Mouse (Mus musculus) embryonic facial prominence, embryonic 14.5 days (tissue): ENCODE measurements around the gene Zfp146. TPM values are rescaled to one million over a fixed set of nuclear protein-coding genes. Genes with fewer than 3 reads are reported as not detected.
A peak's percentile ranks its signal among the peaks of the same experiment; 100 is the strongest.

Source experiments
- ATAC-seq: fragments of 200-750 bp; cut with Nextera tagmentation; 2 replicates; pipeline ENCODE4 v1.8.0; 2017; ENCODE audit warnings: low read depth, moderate number of reproducible peaks, moderate TSS enrichment
- DNase-seq: peaks from one replicate; pipeline ENCODE4 v3.0.0-alpha.2; 2015; ENCODE audit warnings: low spot score
- H3K27ac ChIP-seq: fragments of 300-500 bp; sonication (generic); replicated peaks from 2 replicates; pipeline ENCODE4 v1.5.1; 2014; ENCODE audit warnings: low read depth, mild to moderate bottlenecking, low read length, moderate library complexity
- H3K27me3 ChIP-seq: fragments of 300-500 bp; sonication (generic); replicated peaks from 2 replicates; pipeline ENCODE4 v1.6.1; 2014; ENCODE audit warnings: low read length; ENCODE audit not compliant: control insufficient read depth, insufficient read depth
- H3K36me3 ChIP-seq: fragments of 300-500 bp; sonication (generic); 2 replicates; pipeline ENCODE4 v1.6.1; 2014; ENCODE audit warnings: low read length, mixed read lengths; ENCODE audit not compliant: control insufficient read depth, insufficient read depth
- H3K4me1 ChIP-seq: fragments of 300-500 bp; sonication (generic); 2 replicates; pipeline ENCODE4 v1.6.1; 2014; ENCODE audit warnings: antibody characterized with exemption, low read length; ENCODE audit not compliant: control insufficient read depth, insufficient read depth
- H3K4me2 ChIP-seq: fragments of 300-500 bp; sonication (generic); 2 replicates; pipeline ENCODE4 v1.6.1; 2014; ENCODE audit warnings: low read depth, mild to moderate bottlenecking, low read length, moderate library complexity, mixed read lengths
- H3K4me3 ChIP-seq: fragments of 300-500 bp; sonication (generic); 2 replicates; pipeline ENCODE4 v1.5.1; 2014; ENCODE audit warnings: low read depth, mild to moderate bottlenecking, low read length
- H3K9ac ChIP-seq: fragments of 300-500 bp; sonication (generic); 2 replicates; pipeline ENCODE4 v1.6.1; 2014; ENCODE audit warnings: low read depth, mild to moderate bottlenecking, low read length, moderate library complexity, mixed read lengths
- H3K9me3 ChIP-seq: fragments of 300-500 bp; sonication (generic); 2 replicates; pipeline ENCODE4 v1.6.1; 2016; ENCODE audit warnings: low read length; ENCODE audit not compliant: control insufficient read depth
- WGBS: fragments of 180-500 bp; shearing (Covaris S2); extraction: QIAGEN DNeasy Blood & Tissue Kit; methylation state at CpG from one replicate; pipeline ENCODE4 v1.1.7; 2014; 5-methylcytosine and 5-hydroxymethylcytosine counted together
- polyA plus RNA-seq: library from polyadenylated mRNA; unstranded; fragments of >200 nt; fragmentation: Nextera tagmentation; extraction: Ambion mirVana; gene quantifications from 2 replicates; pipeline ENCODE4 v1.2.1, GENCODE M21; 2014

Gene Zfp146
- polyA plus RNA-seq, 1 experiment from 2014 or later: 18.1 TPM

DNA sequence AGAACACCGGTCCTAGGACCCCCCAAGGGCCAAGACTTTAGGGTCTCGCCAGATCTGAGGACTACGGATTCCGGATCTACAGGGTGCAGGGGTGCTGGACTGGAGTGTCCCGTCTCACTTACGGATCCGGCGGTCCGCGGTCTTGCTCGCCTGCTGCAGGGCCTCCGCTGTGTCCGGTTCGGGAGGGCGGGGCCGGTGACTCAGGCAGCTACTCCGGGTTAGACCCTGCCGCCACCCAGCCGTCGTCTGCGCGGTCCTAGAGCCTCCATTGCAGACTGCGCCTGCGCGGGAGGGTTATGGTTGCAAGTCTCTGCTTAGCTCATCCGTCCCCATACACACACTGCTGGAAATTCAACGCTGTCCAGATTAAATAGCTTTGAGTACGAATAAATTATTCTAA is 25.3 kb upstream of the Zfp146 start:
- Histone ChIP-seq H3K4me3 (peak overlapping the region; percentile 78), H3K4me2 (peak overlapping the region; percentile 69), H3K4me1 (peaks cover 12% of the 10 kb centered on the region), H3K9ac (peak overlapping the region; percentile 86), H3K9me3 (no peaks in the 10 kb centered on the region), H3K27me3 (no peaks in the 10 kb centered on the region), H3K36me3 (peaks cover 28% of the 10 kb centered on the region), H3K27ac (peak overlapping the region; percentile 89)
- ATAC-seq (peak; percentile 93), DNase-seq (peak; percentile 97)
- 0% methylated on average over 26 of the region's 28 CpGs for WGBS

DNA sequence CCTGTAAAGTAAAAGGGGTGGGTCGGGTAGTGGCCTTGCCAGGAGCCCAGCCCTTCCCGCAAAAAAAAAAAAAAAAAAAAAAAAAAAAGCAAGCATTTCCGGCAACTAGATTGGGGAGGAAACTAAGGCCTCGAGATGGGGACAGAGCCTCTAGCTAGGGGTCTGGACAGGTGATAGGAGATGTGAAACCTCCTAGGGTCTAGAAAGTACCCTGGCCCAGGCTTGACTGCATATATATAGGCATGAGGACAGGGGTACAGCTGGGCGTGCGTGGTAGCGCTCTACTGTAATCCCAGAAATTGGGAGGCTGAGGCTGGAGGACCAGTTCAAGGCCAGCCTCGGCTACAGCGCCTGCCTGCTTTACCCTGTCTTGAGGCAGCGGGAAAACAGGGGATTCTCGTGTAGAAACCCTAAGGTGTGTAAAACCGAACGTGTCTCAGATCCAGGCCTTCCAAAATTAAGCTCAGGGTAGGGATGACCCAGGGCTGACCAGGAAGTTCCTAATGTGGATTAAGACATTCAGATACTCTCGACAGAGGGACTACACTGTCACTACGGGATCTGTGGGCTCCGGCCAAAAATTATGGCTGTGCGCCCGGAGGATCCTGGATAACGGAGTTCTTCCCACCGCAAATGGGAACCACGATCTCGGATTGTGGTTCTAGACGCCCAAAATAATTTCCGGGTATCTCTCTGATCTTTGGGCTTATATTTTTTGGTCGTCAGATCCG is 24.7 kb upstream of the Zfp146 start:
- under 1% methylated on average over 26 of the region's 26 CpGs for WGBS
- Histone ChIP-seq H3K36me3 (peaks cover 32% of the 10 kb centered on the region), H3K4me2 (peak overlapping the region; percentile 69), H3K9me3 (no peaks in the 10 kb centered on the region), H3K27me3 (no peaks in the 10 kb centered on the region), H3K4me1 (peaks cover 12% of the 10 kb centered on the region), H3K27ac (peak overlapping the region; percentile 89), H3K4me3 (peak overlapping the region; percentile 78), H3K9ac (peak overlapping the region; percentile 86)
- DNase-seq (no peak), ATAC-seq (peak; percentile 3; the same call in 1 of the 2 replicates)

DNA sequence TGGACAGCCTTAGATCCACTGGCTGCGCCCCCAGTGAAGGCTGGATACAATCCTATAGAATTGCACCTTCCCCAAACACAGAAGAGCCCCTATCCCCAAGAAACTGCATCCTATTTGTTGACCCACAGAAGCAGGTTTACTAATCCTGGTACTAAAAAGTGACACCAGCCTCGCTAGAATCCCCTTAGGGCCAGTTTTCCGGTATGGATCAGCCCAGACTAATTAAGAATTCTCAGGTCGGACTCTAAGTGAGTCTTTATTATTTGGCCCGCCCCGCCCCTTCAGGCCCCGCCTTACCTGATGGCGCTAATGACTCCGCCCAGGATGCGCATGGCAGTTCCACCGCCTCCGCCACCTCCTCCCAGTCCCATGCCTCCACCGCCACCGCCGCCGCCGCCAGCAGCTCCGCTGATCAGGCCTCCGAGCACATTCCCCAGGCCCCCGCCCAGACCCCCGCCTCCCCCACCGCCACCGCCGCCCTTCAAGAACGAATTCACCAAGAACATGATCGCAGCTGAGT is 24.1 kb upstream of the Zfp146 start:
- peak; percentile 64 for ATAC-seq
- peak overlapping the region; percentile 89 for H3K27ac ChIP-seq

DNA sequence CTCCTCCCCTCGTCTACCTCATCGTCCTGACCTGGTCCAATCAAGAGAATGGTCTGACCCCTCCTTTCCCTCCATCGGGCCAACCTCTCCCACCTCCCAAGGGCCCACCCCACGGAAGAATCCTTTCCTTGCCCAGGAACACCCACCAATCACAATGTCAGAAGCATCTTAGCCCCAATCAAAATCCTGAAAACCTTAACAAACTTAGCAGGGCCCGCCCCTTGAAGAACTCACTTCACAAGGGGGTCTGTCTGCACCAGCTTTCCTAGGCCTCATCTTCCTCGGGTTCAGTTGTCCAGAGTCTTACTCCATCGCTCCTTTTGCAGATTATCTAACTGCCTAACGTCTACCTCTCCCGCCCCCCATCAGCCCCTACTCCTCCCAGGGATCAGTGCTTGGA is 23.5 kb upstream of the Zfp146 start:
- no peaks in the 10 kb centered on the region for H3K9me3 ChIP-seq
- H3K27ac ChIP-seq: no peak overlapping the region; the same call in 1 of the 2 replicates
- no peaks in the 10 kb centered on the region for H3K27me3 ChIP-seq
- H3K4me2 ChIP-seq: peak overlapping the region; percentile 69
- DNase-seq (peak; percentile 56), ATAC-seq (0 out of 2 replicates have a peak, but pooled peaks have one; percentile 17)
- peak overlapping the region; percentile 78 for H3K4me3 ChIP-seq
- peak overlapping the region; percentile 86 for H3K9ac ChIP-seq
- peaks cover 12% of the 10 kb centered on the region for H3K4me1 ChIP-seq
- 13% methylated on average over 9 of the region's 9 CpGs for WGBS
- H3K36me3 ChIP-seq: peaks cover 45% of the 10 kb centered on the region

More for the DNA sequence above, 24.1 kb upstream of the Zfp146 start:
- DNase-seq: peak; percentile 88
- Histone ChIP-seq H3K36me3 (peaks cover 38% of the 10 kb centered on the region), H3K9me3 (no peaks in the 10 kb centered on the region), H3K9ac (peak overlapping the region; percentile 86), H3K4me2 (peak overlapping the region; percentile 69), H3K4me1 (peaks cover 12% of the 10 kb centered on the region), H3K27me3 (no peaks in the 10 kb centered on the region), H3K4me3 (peak overlapping the region; percentile 78)
- 1% methylated on average over 20 of the region's 26 CpGs for WGBS

DNA sequence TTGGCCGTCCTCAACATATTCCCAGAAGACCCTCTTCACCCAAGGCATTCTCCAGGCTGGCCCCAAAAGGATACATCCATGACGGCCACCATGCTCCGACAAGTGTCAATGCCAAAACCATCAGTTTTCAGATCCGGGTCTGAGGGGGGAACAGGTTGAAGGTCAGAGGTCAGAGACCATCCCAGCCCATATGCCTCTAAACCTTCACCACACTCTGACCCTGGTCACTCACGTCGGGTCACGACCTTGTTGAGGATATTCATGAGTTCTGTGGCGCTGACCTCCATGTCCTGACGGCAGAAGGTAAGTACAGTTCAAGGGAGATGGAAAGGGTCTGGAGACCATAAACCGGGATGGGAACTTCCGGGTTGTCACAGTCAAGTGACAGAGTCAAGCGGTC is 22.5 kb upstream of the Zfp146 start:
- Histone ChIP-seq H3K27ac (no peak overlapping the region), H3K9ac (no peak overlapping the region), H3K27me3 (no peaks in the 10 kb centered on the region), H3K4me1 (peaks cover 12% of the 10 kb centered on the region), H3K36me3 (peaks cover 54% of the 10 kb centered on the region), H3K4me3 (no peak overlapping the region), H3K4me2 (peak overlapping the region; percentile 69), H3K9me3 (no peaks in the 10 kb centered on the region)
- WGBS: 92% methylated on average over 12 of the region's 12 CpGs
- DNase-seq (no peak), ATAC-seq (no peak)

DNA sequence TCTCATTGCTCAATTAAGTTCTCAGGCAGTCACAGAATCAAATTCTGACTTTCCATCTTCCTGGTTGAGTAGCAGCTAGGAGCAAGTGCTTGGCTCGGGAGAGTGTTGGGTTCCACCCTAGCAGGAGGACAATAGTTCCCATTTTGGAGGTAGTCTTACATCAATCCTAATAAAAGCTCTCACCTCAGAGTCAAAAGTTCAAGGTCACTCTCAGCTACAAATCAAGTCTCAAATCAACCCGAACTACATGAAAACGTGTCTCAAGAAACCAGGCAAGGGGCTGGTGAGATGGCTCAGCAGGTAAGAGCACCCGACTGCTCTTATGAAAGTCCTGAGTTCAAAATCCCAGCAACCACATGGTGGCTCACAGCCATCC is 19.6 kb upstream of the Zfp146 start:
- Histone ChIP-seq H3K27ac (no peak overlapping the region), H3K4me2 (no peak overlapping the region), H3K4me3 (no peak overlapping the region), H3K9ac (no peak overlapping the region), H3K27me3 (no peaks in the 10 kb centered on the region), H3K4me1 (peaks cover 16% of the 10 kb centered on the region), H3K36me3 (peaks cover 73% of the 10 kb centered on the region), H3K9me3 (no peaks in the 10 kb centered on the region)
- no peak for ATAC-seq
- no peak for DNase-seq
- WGBS: 77% methylated on average over 4 of the region's 4 CpGs

DNA sequence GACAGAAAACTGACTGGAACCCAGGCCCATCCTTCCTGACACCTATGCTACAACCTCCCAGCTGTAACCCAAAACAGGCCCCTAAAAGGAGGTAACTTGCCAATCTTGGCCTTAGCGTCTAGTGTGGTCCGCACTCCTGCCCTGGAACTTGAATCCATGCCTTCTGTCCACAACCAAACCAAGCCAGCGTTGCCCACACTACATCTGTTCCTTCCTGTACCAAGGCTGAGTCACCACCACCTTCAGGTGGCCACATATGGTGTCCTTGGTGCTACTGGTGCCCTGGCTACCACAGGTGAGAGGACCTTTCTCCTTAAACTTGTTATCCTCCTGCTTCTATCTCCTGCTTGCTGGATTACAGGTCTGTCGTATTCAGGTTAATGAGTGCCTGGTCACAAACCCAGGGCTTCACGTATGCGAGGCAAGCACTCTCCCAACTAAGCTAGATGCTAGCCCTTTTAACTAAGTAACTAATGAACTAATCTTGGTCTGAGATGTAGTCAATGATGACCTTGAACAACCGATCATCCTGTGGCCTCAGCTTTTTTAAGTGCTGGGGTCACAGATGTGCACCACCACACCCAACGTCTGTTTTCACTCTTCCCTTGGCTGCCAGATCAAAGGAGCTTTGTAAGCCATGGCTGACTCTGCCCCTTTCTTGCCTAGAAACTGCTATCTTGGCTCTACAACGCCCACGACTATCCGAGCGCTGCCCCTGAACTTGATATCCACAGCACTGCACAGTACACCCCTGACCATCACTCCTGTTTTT is 19.0 kb upstream of the Zfp146 start:
- H3K36me3 ChIP-seq: peaks cover 73% of the 10 kb centered on the region
- DNase-seq (no peak), ATAC-seq (no peak)
- no peaks in the 10 kb centered on the region for H3K9me3 ChIP-seq
- WGBS: 69% methylated on average over 12 of the region's 12 CpGs
- no peak overlapping the region for H3K4me2 ChIP-seq
- no peak overlapping the region for H3K27ac ChIP-seq
- no peak overlapping the region for H3K9ac ChIP-seq
- peaks cover 19% of the 10 kb centered on the region for H3K4me1 ChIP-seq
- H3K27me3 ChIP-seq: no peaks in the 10 kb centered on the region
- H3K4me3 ChIP-seq: no peak overlapping the region

DNA sequence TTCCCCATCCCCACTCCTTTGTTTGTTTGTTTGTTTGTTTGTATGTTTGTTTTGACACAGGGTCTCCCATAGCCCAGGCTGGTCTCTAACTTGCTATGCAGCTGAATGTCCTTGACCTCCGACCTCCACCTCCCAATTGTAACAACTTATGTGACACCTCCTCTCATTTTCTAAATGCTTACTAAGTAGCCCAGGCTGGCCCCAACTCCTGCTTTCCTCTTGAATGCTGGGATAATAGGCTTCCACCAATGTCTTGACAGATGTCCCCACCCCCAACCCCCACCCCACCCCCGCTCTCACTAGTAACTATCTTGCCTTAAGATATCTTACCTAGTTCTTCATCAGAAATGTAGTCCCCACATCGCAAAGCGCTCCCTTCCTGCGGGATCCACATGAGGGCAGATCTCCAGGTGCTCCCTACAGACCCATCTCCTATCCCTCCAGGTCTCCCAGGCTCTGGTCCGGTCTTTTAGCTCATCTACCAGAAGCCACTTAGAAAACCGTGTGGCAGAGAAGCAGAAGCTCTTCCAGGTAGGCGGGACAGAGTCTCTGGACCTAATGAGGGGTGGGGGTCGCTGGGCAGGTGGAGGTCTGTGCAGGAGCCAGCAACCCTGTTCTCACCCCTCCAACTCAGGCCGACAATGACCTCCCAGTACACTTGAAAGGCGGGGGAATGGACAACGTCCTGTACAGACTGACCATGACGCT is 15.2 kb upstream of the Zfp146 start:
- peaks cover 8% of the 10 kb centered on the region; the same call in 1 of the 2 replicates for H3K4me1 ChIP-seq
- no peak overlapping the region for H3K4me3 ChIP-seq
- DNase-seq (no peak), ATAC-seq (no peak)
- H3K9me3 ChIP-seq: no peaks in the 10 kb centered on the region
- no peaks in the 10 kb centered on the region for H3K27me3 ChIP-seq
- H3K4me2 ChIP-seq: peak overlapping the region; percentile 45; the same call in 1 of the 2 replicates
- H3K36me3 ChIP-seq: peaks cover 45% of the 10 kb centered on the region
- WGBS: 69% methylated on average over 13 of the region's 13 CpGs
- no peak overlapping the region for H3K27ac ChIP-seq
- no peak overlapping the region for H3K9ac ChIP-seq
